Mouse (Mus musculus) brain, embryonic 14.5 days (tissue): ENCODE results near the gene Il22. TPM values are rescaled to one million over a fixed set of nuclear protein-coding genes. Genes with fewer than 3 reads are reported as not detected.
"Not testable (repeated sequence)": the region's sequence is repeated elsewhere in the genome, so short reads cannot be mapped to it uniquely, and the experiment has no call there.

Source experiments
- DNase-seq: peaks from one replicate; pipeline ENCODE4 v3.0.0-alpha.2; 2011; ENCODE audit warnings: low read depth
- CTCF ChIP-seq: fragments of 200-500 bp; IDR thresholded peaks from 2 replicates; pipeline ENCODE4 v1.5.1; 2012; ENCODE audit warnings: inconsistent platforms, mild to moderate bottlenecking, moderate library complexity, borderline replicate concordance; ENCODE audit not compliant: insufficient read depth, insufficient read length; ENCODE audit errors: extremely low read depth
- POLR2A ChIP-seq: fragments of 200-500 bp; IDR thresholded peaks from 2 replicates; pipeline ENCODE4 v1.6.1; 2012; ENCODE audit warnings: mild to moderate bottlenecking, inconsistent platforms, borderline replicate concordance; ENCODE audit not compliant: poor library complexity, insufficient read depth, insufficient read length, severe bottlenecking; ENCODE audit errors: extremely low read depth
- polyA plus RNA-seq: library from polyadenylated mRNA; depleted of rRNA; stranded (reverse); fragments of >200 nt; gene quantifications from 2 replicates; pipeline ENCODE4 v1.2.3, GENCODE M21; 2012; rRNA removed

Gene Il22
- 0.20 TPM in 1 of 2 replicates, not detected in the other for polyA plus RNA-seq

DNA sequence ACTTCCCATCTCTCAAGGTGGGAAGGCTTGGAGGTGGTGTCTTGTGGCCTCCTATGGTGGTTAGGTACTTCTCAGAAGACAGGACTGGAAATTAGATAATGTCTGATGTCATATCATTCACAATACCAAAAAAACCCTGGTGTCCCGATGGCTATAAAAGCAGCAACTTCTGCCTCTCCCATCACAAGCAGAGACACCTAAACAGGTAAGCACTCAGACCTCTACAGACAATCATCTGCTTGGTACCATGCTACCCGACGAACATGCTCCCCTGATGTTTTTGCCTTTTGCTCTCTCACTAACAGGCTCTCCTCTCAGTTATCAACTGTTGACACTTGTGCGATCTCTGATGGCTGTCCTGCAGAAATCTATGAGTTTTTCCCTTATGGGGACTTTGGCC, at the start of gene Il22:
Gene Il22 (plus strand): TSS at position 301 of the 400 bp plus-strand sequence.
- TF ChIP-seq POLR2A (no peak), CTCF (no peak)
- DNase-seq, result no peak

DNA sequence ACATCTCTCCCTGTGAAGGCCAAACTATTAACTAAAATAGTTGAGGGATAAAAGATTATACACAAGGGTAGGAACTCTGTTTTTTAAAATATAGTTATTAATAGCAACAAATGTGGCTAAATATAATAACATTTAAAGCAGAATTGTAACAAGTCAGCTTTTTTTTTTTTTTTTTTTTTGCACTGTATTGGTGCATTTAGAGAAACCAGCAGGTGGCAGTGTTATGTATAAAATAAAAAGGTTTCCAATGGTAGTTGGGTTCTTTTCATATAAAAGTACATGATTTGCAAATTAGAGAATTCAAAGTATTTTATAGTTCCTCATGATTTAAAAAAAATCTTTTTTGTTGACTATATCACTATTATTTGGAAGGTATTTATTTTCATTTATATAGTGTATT, 48.8 kb upstream of the Il22 start:
- DNase-seq, result peak; percentile 46
- TF ChIP-seq CTCF (0 out of 2 replicates have a peak, but pooled peaks have one; percentile 4), POLR2A (no peak)

DNA sequence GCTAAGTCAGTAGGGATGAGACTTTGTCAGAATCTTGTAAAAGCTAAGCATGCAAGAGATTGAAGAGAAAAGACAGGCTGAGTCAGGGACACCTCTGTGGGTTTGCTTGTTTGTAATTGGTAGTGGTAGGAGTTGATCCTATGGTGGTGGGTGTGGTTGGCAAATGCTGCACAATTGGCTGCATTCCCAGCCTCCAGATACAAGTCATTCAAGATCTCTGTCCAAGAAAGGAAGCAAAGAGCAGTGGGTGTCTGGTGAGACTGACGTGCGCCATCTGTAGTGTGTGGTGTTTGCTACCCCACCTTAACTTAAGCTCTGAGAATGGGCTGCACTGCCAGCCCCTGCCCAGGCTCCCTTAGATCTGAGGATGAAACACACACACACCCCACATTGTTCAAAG, 43.6 kb upstream of the Il22 start:
- DNase-seq, result peak; percentile 64
- TF ChIP-seq POLR2A (no peak), CTCF (no peak)

DNA sequence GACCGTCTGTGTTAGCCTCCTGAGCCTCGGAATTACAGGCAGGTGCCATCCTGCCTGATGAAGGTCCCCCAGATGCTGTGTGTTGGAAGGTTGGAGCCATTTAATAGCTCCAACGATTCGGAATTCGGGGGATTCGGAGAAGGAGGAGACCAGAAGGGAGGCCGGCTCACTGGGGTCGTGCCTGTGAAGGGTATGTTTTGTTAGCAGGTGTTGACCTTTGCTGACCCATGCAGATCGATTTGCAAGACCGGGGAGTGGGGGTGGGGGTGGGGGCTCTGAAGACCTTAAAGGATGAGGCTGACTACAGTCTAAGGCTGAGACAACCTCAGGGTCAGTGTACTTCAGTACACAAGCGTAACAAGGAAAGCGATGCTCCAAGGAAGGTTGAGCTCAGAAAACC, 35.5 kb upstream of the Il22 start:
- TF ChIP-seq CTCF (no peak), POLR2A (no peak)
- no peak for DNase-seq

DNA sequence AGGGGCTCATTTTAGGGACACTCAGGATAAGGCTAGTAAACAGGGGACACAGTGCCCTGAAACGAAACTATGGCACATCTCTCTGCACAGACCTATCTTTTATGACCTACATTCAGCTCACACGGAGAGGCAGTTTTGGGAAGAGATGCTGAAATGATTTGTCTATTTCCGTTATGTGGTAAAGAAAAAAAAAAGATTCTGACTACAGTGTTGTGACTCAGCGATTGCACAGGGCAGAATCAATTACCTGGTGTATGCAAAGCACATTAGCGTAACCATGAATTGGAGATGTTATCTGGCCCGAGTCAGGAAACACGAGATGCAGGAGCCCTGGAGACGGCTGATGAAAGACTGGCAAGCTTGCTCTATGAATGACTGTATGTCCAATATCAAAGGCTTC, 32.3 kb upstream of the Il22 start:
- TF ChIP-seq CTCF, result no peak
- no peak for TF ChIP-seq POLR2A
- DNase-seq, result peak; percentile 4

DNA sequence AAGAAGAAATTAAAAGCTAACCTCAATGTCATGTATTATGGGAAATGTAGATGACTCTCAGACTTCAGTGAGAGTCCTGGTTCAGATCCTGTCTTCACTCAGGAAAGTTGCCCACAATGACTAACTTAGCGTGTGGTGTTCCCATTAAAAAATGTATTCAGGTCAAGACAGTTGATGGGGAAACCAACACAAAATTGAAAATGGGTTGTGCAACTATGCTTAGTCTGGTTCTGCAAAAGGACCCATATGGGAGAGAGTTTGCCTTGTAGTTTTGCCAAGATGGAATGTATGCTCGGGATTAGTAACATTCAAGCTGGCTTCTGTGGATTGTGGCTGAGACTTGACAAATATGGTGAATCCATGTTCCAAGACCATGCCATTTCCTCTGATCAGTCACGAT, 31.9 kb upstream of the Il22 start:
- TF ChIP-seq POLR2A, result no peak
- no peak for TF ChIP-seq CTCF
- no peak for DNase-seq

DNA sequence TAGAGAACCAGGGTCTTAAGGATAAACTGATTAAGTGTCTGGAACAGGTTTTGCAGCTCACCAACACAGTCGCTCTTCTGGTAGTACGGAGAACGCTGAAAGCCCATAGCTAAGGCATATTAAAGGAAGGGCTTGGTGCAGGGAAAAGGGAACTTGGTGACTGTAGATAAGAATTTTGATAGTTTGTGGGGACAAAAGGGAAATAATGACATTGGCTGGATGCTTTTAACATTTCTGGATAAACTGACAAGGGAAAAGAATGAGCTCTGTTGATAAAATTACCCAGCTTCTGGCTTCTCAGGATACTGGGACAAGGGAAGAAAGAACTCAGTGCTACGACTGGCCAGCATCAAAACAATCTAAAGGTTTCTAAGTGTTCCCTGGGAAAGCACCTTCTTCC, 29.2 kb upstream of the Il22 start:
- DNase-seq, result not testable (repeated sequence)

DNA sequence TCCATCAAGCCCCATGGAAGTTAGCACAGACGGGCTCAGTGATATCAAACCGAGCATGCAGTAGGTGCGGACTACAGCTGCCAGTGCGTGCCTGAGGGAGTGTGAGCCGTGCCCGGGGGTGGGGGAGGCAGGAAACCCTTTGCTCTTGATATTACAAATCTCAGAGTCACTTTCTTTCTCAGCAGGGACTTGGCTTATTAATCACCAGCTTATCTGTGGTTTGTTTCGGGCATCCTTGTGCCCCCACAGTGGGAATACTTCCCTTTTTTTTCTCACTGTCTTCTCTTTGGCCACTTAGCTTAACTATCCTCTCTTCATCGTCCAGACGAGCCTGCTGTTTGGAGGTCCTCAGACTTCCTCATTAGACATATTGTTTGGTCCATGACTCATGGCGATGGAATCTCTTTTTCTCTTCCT, 26.0 kb upstream of the Il22 start:
- TF ChIP-seq CTCF, result no peak
- no peak for TF ChIP-seq POLR2A
- DNase-seq, result no peak

DNA sequence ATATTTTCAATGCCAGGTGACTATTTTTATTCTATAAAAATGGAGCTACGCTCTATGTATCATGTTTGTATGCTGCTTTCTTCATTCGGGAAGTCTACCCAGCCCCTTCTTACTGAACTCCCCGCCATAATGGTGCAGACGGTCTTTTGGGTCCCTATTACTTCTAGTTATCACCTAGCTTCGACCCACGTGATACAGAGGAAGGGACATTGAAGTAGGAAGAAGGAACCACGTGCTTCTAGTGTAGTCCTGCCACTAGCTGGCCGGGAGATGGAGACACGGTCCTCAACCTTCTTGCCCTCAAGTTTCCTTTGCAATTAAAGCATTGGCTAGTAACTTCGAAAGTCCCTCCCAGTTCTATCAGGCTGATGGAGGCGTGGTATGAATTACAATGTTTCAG, 25.5 kb upstream of the Il22 start:
- DNase-seq, result no peak
- TF ChIP-seq CTCF (no peak), POLR2A (no peak)

DNA sequence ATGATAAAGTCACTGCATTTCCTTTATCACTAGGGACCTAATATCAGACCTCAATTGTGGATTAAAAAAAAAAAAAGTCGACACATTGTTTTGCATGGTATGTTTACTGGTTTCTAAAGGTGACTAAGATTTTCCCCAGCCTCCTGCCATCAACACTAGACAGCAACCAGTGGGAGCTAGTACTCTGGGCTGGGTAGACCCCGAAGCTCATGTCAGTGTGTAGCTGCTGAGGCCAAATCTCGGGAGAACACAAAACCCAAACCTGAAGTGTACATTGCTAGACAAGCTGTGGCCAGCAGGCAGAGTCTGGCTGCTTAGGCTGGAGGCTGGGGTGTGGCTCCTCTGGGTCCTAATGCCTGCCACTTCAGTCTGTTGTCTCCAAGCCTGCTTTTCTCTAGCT, 9.6 kb upstream of the Il22 start:
- not testable (repeated sequence) for DNase-seq

DNA sequence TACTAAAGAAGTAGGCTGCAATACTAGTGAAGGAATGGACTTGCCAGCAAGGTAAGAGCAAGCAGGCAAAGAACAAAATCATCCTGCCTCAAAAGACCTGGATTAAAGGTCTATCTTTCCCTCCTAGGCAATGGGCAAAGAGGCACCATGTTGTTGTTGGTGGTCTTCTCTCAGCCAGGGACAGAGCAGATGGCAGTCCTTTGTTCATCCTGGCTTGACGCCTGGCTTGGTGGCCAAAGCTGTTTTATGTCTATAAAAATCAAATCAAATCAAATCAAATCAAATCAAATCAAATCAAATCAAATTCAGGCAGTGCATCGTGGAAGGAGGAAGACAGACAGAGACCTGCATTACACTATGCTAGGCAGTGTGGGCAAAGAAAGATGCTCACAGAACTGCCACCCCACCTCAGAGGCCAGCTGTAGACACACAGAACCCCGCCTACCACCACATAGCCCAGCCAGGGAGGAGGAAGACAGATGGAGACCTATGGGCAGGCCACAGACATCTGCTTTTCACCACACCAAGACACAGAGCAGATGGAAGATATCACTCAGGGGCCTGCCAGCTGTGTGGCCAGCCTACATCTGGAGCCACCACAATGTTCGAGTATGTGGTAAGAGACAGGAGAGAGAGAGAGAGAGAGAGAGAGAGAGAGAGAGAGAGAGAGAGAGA, 11.1 kb downstream of the Il22 start:
- DNase-seq, result not testable (repeated sequence)

DNA sequence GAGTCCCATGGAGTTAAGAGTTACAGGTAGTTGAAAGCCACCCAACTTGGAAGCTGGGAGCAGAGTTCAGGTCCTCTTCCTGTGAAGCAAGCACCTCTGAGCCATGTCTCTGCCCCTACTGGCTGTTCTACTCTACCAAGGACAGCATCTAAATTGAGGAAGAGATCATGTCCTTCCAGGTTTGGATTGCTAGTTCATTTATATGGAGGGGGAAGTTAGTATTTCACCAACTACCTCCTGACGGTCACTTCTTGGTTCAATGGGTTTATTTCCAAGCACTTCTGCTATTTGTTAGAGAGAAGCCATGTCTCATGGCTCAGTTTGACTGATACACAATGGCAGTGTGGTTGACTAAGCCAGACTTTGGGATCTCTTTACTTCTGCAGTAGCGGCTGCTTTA, 22.9 kb downstream of the Il22 start:
- not testable (repeated sequence) for DNase-seq

DNA sequence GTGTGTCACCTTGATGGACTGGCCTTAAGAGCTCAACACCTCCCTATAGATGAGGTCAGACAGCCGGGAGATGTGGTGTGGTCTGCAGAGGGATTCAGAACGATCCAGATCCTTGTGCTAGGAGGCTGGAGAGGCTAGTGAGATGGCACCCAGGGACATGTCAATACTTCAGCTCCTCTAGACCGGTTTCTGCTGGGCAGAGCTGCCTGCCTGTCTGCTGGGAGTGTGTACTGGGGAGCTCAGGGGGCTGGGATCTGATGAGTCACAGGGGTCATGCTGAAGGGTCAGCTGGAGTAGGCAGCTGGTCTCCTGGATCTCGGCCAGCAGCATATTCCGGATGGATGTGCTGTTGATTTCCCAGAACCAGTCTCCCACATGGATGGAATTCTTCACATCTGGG, 27.9 kb downstream of the Il22 start:
- DNase-seq, result not testable (repeated sequence)

DNA sequence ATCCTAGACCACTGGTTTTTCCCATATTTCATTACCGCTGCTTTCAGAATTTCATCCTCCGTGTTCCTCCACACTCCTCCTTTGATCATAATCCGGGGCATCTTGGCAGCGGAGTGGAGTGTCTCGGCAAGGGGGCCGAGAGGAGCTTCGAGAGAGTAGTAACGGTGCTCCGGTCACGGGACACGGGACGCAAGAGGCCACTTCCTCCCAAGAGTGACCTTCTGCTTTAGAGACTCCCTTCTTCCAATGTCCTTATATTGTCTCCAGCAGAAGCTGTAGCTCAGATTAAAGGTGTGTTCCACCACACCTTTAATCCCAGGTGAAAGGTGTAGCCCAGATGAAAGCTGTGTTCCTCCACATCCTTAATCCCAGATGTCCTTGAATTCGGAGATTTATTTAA, 35.9 kb downstream of the Il22 start, which contains the start of gene Gm32717:
Gene Gm32717 (minus strand): TSS at position 101 of the 400 bp plus-strand sequence.
- DNase-seq, result not testable (repeated sequence)

DNA sequence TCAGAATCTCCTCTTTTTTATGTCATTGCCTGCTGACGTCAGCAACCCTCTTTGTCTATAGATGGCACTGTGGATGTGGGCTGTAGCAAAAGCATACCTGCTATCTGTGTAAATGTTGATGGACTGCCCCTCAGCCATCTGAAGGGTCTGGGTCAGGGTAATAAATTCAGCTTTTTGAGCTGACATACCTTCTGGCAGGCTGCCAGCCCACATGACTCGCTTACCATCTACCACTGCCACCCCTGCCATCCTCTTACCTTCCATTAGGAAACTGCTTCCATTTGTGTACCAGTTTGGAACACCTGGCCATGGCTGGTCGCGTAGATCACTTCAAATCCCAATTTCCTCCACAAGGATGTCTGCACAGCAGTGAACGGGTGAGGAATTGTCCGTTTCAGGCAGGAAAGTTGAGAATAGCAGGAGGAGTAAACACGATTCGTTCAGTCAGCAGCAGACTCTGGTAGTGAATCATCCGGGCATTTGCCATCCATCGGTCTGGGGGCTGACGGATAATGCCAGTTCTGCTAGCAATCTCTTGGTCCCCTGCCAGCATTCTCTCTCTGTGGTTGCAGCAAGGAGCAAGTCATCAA, 44.4 kb downstream of the Il22 start:
- peak; percentile 15 for DNase-seq
